Mouse (Mus musculus): ENCODE measurements at regions not wholly inside any gene's neighbourhood (a gene's known extent, or its start where the extent isn't known, plus 50 kb on each side); places are given as distances from the start of the nearest gene placed in this dataset.

- no peak for TF ChIP-seq POLR2A (IDR thresholded peaks at IDR 0.05; ENCODE audit: insufficient read depth, low read depth, low read length)
- no peak for TF ChIP-seq CTCF (IDR thresholded peaks at IDR 0.05)
- TF ChIP-seq EP300 (IDR thresholded peaks at IDR 0.05; ENCODE audit: insufficient read depth, low read depth, low read length), result no peak
Measured at GRCm38 (mm10) chr6:108718887-108719286, 58.5 kb downstream of the Bhlhe40 start.

All from heart, adult 2 months (tissue).